Mouse (Mus musculus): Measurements from ENCODE around the gene Lpin2.
A peak's percentile ranks its signal among the peaks of the same experiment; 100 is the strongest.

The Lpin2 gene

DNA sequence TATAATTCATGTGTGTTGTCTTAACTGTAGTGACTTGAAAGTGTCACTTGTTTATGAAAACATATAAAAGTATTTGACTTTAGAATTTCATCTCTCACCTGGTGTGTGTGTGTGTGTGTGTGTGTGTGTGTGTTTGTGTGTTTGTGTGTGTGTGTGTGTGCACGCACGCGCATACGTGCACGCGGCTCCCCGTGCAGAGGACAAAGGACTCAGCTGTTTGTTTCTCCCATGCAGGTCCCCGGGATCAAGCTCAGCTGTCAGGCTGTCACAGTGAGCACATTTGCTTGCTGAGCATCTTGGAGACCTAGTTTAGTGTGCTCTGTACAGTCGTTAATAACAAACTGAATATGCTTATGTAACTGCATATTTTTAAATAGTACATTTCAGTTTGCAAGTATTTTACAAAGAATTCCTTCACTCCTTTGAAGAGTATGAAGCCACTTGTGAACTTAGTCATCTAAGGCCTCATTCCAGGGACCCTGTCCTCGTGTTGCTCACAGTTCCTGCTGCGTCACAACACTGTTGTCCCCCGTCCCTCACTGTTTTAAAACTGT, 51.8 kb downstream of the Lpin2 start:
- DNase-seq = no peak

DNA sequence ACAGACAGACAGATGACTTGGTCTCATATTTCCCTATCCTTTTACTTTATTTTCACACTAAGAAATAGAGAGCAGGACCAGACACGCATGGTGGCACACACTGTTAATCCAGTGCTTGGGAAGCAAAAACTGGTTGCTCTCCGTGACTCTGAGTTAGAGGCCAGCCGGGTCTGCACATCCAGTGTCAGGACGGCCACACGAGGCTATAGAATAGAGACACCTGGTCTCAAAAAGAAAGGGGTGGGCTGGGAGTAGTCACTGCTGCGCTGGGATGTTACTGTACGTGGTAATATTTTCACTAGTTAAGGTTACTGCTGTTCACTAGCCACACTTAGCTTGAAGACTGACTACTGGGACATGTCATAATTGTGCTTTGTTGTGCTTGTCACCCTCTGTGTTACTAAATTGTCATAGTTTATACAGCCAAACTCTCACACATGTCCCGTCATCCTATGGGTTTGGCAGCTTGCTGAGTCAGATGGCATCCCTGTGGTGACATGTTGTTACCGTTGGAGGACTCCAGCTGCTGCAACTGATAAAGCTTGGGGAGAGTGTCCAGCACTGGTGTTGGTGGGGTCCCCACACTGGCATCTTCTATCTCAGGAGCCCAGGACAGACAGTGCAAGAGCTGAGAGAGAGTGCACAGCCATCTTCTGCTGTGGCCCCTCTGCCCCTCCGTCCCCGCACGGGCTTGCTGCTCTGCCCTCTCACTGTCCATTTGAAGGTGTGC, 53.0 kb downstream of the Lpin2 start:
- no peak for DNase-seq

DNA sequence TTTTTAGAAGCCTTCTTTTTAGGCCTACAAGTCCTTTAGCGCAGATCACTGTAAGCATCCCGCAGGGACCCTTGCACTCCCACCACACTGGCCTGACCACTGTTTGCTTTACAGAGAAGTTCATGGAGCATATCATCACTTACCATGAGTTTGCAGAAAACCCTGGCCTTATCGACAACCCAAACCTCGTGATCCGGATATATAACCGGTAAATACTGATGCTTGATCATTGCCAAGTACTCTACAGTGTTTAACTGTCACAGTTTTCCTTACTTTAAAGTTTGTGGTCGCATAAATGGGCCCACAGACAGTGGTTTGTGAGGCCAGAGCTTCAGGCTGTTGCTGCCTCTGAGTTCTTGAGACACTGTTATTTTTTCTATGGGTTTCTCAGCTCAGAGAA, 56.1 kb downstream of the Lpin2 start:
- no peak for DNase-seq

DNA sequence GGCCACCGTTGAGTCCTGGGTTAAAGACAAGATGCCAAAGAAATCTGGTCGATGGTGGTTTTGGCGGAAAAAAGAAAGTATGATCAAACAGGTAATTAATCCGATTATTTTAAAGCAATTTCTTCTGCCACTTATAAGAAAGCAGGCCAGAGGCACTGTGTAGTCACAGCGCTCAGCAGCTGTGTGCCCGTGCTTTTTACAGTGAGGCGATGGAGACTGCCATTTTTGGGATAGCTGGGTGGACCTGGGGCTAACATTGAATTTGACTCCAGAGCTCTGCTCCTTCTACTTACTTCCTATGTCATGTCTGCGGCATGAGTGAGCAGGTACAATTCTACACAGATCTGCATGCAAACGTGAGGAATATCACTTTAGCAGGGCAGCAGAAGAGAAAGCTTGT, 58.5 kb downstream of the Lpin2 start:
- DNase-seq = no peak

DNA sequence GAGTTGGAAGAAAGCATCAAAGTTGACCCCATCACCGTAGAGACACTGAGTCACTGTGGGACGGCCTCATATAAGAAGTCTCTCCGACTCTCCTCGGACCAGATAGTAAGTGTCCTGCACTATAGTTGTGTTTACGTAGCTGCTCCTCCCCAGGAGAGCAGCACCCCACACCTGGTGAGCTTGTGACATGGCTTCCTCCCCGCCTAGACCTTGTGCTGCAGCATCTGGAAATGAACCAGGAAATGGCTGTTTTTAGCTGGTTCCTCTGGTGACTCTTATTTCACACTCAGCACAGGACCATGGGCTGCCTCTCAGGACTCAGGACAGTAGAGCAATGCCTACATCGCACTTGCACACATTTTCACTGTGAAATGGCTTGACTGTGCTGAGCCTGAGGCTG, 60.3 kb downstream of the Lpin2 start:
- DNase-seq = no peak

DNA sequence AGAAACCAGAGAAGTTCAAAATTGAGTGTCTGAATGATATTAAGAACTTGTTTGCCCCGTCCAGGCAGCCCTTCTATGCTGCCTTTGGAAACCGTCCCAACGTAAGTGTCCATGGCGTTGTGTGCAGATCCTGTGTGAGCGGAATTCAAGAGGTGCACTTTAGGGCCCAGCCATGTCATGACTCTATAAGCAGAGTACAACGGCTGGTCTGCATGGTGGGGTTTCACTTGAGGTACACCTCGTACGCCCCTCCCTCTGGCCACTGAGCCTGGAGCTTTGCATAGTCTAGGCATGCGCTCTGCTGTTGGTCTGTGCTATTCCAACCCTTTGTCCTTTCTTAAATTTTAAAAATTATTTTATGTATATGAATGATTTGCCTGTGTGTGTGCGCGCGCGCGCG, 62.8 kb downstream of the Lpin2 start:
- DNase-seq = no peak

DNA sequence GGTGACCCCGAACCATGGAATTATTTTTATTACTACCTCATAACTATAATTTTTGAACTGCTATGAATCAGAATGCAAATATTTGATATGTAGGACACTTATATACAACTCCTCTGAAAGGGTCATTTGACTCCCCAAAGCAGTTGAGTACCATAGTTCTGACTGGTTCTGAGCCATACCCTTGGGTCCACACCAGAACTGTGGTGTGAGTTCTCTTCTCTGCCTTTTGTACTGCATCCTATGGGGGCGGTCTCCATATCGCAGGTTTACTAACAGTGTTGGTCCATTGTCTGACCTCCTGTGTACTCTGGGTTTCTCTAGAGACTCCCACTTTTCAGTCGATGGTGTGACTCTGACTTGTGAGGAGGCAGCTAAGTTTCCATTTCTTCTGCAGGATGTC, 63.7 kb downstream of the Lpin2 start:
- no peak for DNase-seq

DNA sequence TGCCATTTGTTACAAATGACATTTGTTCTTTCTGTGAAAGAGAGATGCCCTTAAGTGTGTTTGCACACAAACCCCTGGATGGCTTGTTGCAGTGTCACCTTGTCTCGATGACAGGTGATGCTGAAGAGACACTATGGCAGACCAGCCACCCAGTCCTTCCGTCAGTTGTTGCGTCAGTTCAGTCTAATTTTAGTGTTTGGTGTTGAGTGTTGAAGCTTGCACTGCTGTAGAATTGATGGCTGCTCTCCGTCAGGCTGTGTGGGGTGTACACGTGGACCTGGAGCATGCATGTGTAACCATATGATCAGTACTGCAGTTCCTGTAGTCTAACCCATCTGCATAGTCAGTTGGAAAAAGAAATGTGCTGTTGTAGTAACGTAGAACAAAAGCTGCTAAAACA, 66.6 kb downstream of the Lpin2 start:
- no peak for DNase-seq

DNA sequence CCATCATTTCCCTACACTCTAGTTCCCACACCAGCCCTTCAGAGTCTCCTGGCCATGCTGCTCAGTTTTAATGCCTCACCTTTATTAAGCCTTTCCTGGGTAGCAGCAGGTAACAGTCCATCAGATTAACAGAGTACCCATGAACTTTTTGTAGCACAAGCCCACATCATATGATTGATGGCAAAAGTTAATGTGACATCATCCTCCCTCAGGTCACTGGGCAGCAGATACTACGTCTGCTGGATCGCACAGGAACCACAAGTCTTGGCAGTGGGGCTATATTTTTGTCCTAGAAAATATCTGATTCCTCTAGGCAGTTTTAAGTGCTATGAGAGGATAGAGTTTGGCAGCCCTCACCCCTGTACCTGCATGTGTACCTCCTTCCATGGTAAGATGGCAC, 67.7 kb downstream of the Lpin2 start:
- DNase-seq = no peak

DNA sequence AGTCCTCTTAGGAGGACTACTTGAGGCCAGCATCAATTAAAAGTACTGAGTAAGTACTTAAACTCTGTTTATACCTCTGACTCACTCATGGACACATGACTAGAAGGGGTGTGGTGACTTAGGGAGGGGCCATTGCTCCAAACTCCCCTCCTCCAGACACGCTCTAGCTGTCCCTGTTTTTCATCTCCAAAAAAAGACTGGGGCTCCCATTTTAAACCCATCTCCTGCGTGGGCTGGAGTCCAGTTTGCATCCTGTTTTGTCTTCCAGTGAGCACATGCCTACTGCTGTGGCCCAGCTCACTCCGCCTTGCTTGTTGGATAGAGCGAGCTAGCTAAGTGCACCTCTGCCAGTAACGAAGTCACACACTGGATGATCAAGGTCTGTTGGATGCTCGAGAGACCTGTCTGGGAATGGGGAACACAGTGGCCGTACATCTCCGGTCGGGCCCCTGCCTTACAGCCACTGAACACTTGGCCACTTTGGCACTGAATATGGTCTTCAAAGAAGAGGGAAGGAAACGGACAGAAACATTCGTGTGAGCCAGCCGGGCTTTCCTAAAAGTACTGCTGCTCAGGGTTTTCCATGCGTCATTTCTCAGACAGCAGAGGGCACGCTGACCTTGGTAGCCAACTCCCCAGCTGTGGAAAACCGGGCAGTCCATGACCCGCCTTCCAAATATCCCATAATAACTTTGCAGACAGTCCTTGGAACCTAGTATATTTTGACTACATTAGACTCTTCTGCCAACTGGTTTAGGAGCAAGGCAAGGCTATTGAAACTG, 68.7 kb downstream of the Lpin2 start:
- peak; percentile 32 for DNase-seq

DNA sequence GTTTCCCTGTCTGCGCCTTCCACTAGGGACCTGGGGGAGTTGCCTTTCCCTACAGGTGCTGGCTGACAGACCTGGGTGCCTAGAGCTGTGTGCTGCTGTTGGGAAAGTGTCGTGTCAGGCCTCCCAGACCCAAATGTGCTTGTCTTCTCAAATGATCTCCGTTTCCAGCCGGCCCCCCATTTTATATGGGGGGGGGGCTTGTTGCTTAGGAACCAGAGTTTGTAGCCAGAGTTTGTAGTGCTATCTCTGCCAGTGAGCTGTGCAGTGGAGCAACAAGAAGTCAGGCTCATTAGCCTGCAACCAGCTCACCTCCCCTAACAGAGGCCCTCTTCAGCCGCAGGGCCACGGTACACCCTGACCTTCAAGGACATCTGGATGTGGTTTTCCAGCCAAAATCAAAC, 69.2 kb downstream of the Lpin2 start:
- peak; percentile 48 for DNase-seq

DNA sequence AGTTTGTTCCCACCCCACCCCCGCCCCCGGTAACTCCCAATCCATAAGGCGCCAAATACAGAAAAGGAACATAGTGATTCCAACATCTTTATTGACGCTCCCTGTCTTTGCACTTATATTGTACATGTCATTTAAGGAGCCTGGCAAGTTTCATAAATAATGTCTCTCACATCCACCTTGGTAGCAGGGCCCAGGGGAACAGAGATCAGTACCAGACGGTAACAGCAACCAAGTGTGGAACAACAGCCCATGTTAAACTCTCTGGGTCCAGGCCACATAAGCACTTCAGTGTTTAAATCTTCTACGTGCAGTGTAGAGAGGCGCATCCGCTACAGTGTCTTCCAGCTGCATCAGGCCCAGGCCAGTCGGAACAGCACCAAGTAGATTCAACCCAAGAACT, 69.7 kb downstream of the Lpin2 start:
- DNase-seq = no peak

DNA sequence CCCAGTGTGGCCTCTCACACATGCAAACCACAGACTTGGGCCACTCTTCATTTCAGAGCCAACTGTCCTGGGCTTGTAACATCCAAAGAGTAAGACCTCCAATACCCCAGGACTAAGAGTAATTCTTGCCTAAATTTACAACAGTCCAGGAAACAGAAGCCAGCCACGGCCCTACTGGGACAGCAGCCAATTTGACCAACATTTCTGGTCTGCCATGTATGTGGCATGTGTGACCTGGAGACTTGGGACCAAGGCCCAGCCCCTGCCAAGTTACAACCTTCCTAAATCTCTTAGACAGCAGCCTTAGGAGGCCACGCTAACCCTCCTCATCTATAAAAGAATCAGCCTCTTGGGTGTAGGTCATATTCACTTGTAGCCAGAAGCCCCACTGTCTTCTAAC, 71.0 kb downstream of the Lpin2 start:
- DNase-seq = no peak

DNA sequence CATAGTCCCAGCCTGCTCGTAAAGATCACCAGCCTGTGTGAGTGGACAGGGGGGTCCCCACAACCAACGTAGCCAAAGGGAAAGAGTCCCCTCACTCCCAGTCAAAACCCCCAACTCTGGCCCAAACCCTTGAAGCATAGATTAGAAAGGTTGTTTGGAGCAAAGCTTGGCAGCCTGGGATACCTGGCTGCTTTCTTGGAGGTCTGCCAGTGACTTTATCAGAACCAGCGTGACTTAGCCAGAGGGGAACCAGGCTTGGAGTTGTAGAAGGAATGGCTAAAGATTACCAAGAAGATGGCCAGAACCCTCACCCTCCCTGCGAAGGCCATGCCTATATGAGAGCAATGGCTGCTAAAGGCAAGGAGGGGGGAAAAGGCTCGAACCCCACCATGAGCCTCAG, 71.7 kb downstream of the Lpin2 start:
- peak; percentile 52 for DNase-seq

DNA sequence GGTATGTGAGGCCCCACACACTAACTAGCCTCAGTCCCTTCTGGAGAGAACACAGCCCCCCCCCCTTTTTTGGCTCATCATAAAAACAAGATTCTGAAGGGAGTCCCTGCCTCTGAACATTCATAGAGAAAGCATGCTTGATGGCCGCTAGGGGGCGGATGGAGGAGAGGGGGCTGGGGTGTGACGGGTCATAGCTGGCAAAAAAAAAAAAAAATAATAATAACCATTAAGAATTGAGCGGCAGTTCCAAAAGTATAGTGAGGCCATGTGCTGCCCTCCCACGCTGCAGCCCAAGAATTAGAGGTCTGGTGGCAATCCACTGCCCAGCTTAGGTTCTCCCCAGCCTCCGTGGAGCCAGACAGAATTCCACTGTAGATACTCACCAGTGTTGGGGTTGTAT, 72.4 kb downstream of the Lpin2 start:
- no peak for DNase-seq

DNA sequence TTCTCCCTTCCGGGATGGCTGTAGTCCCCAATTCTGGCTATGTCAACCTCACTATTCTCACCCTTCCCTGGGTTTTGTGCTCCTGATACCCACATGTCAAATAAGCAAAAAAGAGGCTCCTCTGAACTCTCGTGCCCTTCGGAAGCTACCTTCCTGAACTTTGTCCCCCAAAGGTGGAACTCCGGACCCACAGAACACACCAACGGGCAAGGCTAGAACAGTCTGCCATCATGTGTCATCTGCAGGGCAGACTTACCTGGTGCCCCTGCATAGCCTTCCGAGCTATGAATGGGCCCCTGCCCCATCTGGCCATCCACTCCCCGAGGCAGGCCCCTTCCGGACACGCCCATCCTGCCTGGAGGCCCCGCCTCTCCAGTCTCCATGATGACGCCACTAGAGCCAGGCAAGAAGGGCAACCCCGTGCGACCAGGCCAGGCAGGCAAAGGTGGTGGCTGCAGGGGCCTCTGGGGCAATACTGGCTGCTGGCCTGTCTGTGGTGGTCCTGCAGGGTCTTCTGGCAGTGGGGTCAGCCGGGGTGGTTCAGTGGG, 73.8 kb downstream of the Lpin2 start:
- no peak for DNase-seq

DNA sequence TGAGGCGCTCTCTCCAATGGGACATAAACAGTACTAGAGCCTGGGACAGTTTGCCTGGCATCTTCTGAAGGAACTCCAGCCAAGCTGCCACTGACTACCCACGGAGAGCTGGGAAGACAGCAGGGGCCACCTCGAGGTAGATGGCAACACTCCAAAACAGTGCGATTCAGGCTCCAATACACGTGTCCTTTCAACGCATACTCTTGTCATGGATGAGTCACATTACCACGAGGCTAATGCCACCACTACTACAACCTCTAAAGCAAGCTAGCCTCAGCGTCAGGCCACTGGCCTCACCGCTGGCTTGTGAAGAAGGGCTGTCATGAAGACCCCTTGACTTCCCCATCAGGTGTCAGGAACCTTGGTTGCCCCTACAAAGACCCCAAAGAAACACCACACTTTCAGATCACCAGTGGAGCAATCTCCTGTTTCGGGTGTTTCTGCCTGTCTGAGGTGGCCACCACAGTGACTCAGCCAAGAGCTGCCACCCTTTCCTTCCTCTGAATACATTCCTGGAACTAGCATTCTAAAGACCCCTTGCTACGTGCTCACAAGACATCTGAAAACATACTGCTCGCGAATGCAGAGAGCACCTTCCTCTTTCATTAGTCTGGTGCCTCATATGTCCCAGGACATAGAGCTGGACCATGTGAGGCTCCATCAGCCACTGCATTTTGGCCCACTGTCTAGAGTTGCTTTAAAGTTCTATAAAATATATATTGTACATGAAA, 74.6 kb downstream of the Lpin2 start:
- no peak for DNase-seq

DNA sequence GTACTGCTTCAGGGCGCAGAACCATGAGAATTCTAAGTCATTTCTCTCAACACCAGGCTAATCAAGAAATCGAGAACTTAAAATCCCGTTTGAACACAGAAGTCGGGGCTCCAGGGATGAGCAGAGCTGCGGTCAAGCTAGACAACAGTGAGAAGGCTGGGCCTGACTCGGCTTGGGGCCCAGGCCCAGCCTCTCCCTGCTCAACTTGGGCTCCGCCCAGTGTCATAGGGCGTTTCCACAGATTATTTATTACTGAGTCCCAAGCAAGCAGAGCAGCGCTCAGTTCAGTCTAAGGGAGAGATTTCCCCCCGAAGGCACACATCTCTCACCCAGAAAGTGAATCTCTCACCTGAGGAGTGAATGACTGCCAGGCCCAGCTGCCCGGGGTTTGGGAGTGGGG, 77.4 kb downstream of the Lpin2 start:
- DNase-seq = peak; percentile 60

DNA sequence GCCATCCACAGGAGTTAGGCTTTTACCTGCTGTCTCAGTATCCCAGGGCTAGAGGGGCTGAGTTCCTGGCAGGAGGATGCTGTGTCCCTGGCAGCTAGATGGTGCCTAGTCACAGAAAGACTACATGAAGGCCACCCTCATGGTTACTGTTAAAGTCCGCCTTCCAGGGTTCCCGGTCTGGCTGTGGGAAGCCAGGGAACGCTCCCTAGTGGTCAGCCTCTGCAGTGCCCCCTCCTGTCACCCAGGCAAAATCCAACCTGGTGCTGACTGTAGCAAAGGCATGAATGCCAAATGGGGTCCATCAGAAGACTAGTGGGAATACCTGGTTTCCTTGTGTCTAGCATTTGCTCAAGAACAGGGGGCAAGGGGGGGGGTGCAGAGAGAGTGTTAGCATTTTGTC, 78.3 kb downstream of the Lpin2 start:
- DNase-seq = no peak

DNA sequence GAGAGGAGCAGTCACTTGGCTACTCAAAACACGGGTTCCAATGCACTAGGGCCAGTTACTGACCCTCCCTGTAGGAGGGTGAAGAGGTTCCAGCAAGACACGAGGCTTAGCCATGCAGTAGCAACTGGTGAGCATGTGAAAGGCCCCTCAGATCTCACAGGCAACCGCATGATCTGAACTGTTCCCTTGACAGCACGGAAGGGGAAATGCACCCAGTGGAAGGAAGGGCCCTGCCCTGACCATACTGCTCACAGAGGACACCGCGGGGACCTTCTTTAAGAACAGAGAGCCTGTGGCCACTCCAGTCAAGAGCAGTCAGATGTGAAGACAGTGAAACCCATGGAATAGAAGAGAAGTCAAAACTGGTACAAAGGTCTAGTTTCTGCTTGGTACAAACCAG, 80.8 kb downstream of the Lpin2 start:
- DNase-seq = no peak

DNA sequence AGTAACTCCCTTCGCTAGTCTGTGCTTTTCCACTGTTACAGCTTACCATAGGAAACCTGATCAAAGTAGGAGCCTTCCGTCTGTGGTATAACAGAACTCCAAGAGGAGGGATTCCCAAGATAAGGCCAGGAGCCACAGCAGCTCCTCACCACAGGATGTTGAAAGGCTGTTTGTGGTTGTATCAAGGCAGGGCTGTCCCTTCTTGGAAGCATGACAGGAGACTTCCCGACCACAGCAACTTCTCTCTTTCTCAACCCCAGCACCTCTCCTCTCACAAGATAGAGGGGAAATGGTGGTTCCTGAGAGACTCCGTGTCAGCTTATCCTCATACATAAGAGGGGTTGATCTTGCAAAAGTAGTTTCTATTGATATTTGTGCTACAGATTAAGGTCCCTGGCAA, 82.4 kb downstream of the Lpin2 start:
- no peak for DNase-seq

DNA sequence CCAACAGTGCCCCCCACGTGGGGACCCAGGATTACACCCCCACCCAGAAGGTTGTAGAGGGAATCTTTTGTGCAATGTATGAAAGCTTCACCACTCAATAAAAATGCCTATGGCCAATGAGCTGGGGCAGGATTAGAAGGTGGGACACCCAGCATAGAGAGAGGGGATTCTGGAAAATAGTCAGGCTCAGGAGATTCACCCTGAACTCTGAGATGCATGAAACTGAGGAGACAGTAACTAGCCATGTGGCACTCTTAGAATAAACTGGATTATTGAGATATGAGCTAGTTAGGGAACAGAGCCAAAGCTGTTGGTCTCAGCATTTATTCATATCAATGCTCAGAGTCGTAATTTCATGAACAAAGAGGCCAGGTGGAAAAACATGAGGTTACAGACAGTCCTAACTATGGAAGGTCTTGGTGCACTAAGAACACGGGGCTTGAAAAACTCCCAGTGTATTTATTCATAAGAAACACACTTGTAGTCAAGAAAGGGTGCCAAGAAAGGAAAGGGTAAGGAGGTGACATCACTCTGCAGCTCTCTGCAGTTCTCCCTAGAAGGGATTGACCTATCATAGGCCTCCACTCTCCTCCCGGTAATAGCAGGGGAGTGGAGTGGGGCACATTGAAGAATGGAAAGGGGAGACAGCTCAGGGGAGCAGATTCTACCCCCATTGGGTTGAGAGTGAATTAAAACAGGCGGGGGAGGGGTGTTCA, 83.1 kb downstream of the Lpin2 start:
- no peak for DNase-seq

DNA sequence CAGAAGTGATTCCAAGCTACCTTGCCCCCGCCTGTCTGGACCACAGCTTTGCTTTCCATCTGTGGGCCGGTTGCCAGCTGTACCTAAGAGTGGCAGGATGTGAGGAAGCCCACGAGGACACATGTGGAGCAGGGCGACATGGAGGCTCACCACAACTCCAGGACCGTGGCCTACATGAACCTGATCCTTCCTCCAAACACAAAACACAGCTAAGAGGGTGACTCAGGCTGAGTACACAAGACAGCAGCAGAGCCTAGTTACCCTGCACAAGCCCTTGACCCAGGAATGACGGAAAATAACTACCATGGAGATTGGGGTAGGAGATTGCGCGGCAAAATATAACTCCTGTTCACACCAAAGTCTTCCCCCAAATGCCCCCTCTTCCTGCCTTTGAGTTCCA, 85.0 kb downstream of the Lpin2 start:
- DNase-seq = no peak
